Mouse (Mus musculus): ENCODE data around the gene Lacc1. TPM values are rescaled to one million over a fixed set of nuclear protein-coding genes. Genes with fewer than 3 reads are reported as not detected.
"Not testable (repeated sequence)": the region's sequence is repeated elsewhere in the genome, so short reads cannot be mapped to it uniquely, and the experiment has no call there.

The Lacc1 gene
- polyA plus RNA-seq, 1 experiment from 2014 or later: 3.7 TPM

DNA sequence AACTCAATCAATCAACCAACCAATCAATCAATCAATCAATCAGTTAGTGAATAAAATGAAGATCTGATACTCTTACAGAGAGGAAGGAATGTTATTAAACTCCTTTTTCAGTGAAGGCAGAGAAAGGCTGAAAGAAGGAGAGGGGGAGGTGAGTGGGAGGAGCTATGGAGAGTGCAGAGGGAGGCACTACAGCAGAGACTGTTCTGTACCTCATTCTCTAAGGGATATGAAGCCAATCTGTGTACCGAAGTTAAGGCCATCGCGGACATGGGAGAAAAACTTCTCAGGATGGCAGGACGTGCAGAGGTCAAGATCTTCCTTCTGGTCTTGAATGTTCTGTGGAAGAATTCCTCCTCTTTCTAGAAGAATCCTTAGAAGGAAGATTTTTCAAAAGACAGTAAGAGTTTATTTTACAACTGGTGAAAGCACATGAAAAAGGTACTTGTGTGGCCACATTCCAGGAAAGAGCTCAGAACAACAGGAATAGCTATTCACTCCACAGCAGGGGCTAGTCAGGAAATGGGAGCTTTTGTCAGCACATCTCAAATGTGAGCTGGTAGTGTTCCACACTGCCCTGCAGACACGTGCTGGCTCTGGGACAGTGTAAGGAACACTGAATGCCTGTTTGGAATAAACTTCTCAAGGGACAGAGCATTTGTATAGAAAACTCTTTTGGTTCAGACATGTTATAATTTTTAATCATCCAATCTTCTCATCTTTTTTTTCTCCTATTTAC lies 7.2 kb downstream of the Lacc1 start:
- no peak overlapping the region for H3K4me3 ChIP-seq
- no peak overlapping the region for H3K4me2 ChIP-seq (replicated peaks)
- 55% methylated on average over 5 of the region's 5 CpGs for WGBS
- no peak overlapping the region for H3K9ac ChIP-seq (replicated peaks)
- H3K4me1 ChIP-seq: no peaks in the 10 kb centered on the region
- H3K27me3 ChIP-seq: no peaks in the 10 kb centered on the region
- no peak overlapping the region for H3K27ac ChIP-seq (replicated peaks)
- H3K36me3 ChIP-seq: no peaks in the 10 kb centered on the region
- H3K9me3 ChIP-seq: no peaks in the 10 kb centered on the region
- no peak for ATAC-seq (ENCODE audit: low FRiP score, low read depth)

DNA sequence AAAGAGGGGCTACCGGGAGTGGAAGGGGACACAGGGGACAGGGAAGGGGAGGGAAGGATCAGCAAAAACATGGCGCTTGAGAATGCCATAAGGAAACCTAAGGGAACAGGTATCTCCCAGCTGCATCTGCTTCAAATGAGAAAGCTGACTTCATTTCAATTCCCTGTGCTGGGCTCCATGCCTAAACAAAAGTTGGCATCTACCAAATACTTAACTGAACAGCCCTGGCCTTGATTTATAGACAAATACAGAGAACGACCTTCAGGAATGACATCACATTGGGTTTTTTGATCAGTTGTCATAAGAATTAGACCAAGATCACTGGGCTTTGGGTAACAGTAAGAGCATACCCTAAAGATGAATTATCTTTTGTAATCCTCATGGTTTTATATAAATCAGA lies 12.2 kb downstream of the Lacc1 start:
- H3K9me3 ChIP-seq: no peaks in the 10 kb centered on the region
- no peak for ATAC-seq (ENCODE audit: low FRiP score, low read depth)
- no peaks in the 10 kb centered on the region for H3K36me3 ChIP-seq
- H3K27me3 ChIP-seq: no peaks in the 10 kb centered on the region
- no peak overlapping the region for H3K4me2 ChIP-seq (replicated peaks)
- H3K9ac ChIP-seq (replicated peaks): no peak overlapping the region
- 91% methylated on average over 3 of the region's 3 CpGs for WGBS
- no peak overlapping the region for H3K27ac ChIP-seq (replicated peaks)
- no peaks in the 10 kb centered on the region for H3K4me1 ChIP-seq
- H3K4me3 ChIP-seq: no peak overlapping the region

DNA sequence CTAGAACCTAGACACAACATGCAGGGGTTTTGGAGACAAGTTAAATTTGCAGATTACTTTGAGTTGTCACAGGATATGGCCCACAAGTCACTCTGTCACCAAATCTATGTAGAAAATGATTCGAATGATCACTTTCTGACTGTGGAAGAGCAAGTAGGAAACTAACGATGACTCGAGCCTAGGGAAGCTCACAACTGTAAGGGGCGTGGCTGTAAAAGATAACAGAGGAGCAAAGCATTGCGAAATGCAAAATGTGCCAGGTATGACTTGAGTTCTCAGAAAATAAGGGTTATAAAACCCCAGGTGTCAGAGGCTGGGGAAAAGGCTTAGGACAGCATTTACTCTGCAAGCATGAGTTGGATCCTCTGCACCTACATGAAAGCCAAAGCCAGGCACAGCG lies 19.5 kb downstream of the Lacc1 start:
- Histone ChIP-seq H3K9me3 (no peaks in the 10 kb centered on the region), H3K9ac (replicated peaks) (no peak overlapping the region), H3K36me3 (no peaks in the 10 kb centered on the region), H3K4me1 (no peaks in the 10 kb centered on the region), H3K4me2 (replicated peaks) (no peak overlapping the region), H3K27me3 (no peaks in the 10 kb centered on the region), H3K4me3 (no peak overlapping the region), H3K27ac (replicated peaks) (no peak overlapping the region)
- no peak for ATAC-seq (ENCODE audit: low FRiP score, low read depth)
- WGBS: 88% methylated on average over 6 of the region's 6 CpGs

DNA sequence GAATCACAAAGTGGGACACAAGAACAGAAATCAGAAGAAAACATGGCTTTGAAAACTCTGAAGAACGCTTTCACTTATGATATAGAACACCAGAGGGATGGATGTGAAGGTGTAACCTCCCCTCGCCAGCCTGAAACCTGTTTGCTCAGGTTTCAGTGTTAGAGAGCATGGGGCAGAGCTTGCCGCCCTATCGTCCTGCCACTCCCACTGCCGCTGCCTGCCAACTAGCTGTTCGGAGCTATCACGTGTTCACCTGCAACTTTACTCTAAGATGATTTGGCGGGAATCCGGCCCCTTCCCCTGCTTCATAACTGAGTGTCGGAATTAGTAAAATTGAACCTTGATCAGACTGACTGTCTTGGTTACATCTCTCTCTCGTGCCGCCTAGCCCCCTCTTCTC lies 19.9 kb downstream of the Lacc1 start:
- H3K4me2 ChIP-seq (replicated peaks); H3K36me3 ChIP-seq; H3K9me3 ChIP-seq; H3K4me3 ChIP-seq; H3K4me1 ChIP-seq; H3K27ac ChIP-seq (replicated peaks); H3K27me3 ChIP-seq; ATAC-seq (ENCODE audit: low FRiP score, low read depth); H3K9ac ChIP-seq (replicated peaks): not testable (repeated sequence)
- WGBS: 58% methylated on average over 12 of the region's 12 CpGs

DNA sequence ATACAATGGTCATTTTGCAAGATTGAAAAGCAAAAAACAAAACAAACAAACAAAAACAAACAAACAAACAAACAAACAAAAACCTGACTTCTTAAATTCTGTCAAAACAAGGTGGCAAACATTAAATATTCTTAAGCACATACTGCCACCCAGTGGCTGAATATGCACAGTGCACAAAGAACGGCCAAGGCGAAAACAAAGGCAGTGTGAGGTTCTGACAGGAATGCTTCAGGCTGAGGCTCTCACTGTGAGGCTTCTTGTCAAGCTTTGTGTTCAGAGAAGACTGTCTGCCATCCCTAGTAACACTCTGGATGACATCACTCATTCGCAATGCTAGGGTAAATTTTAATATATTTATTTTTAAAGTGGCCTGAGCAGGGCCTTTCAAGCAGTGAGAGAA lies 24.9 kb downstream of the Lacc1 start:
- no peak overlapping the region for H3K9ac ChIP-seq (replicated peaks)
- H3K27ac ChIP-seq (replicated peaks): no peak overlapping the region
- no peaks in the 10 kb centered on the region for H3K27me3 ChIP-seq
- H3K9me3 ChIP-seq: no peaks in the 10 kb centered on the region
- 8% methylated on average over 3 of the region's 3 CpGs for WGBS
- H3K4me3 ChIP-seq: no peak overlapping the region
- no peaks in the 10 kb centered on the region for H3K36me3 ChIP-seq
- ATAC-seq (ENCODE audit: low FRiP score, low read depth): peak; percentile 63; the same call in 1 of the 2 replicates
- no peak overlapping the region for H3K4me2 ChIP-seq (replicated peaks)
- no peaks in the 10 kb centered on the region for H3K4me1 ChIP-seq

DNA sequence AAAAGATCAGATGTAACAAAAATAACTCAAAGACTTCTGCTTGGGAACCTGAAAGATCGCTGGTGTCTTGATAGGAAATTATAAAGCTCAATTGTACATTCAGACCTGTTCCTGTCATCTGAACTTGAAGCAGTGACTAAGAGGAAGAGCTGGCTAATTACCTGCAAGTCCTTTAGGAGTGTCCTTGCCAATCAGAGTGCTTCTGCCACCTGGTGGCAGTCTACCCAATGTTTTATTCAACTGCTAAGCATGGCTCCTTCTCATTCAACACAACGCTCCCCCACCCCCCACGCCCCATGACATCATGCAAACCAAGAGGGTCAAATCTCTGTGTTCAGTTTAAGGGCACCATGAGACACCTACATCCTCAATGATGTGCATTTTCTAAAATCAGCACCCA lies 28.5 kb downstream of the Lacc1 start:
- no peak overlapping the region for H3K4me3 ChIP-seq
- H3K4me1 ChIP-seq: no peaks in the 10 kb centered on the region
- no peaks in the 10 kb centered on the region for H3K36me3 ChIP-seq
- 12% methylated on average over 3 of the region's 3 CpGs for WGBS
- H3K27ac ChIP-seq (replicated peaks): no peak overlapping the region
- no peaks in the 10 kb centered on the region for H3K27me3 ChIP-seq
- no peak overlapping the region for H3K9ac ChIP-seq (replicated peaks)
- no peak overlapping the region for H3K4me2 ChIP-seq (replicated peaks)
- ATAC-seq (ENCODE audit: low FRiP score, low read depth): peak; percentile 62; the same call in 1 of the 2 replicates
- H3K9me3 ChIP-seq: no peaks in the 10 kb centered on the region

DNA sequence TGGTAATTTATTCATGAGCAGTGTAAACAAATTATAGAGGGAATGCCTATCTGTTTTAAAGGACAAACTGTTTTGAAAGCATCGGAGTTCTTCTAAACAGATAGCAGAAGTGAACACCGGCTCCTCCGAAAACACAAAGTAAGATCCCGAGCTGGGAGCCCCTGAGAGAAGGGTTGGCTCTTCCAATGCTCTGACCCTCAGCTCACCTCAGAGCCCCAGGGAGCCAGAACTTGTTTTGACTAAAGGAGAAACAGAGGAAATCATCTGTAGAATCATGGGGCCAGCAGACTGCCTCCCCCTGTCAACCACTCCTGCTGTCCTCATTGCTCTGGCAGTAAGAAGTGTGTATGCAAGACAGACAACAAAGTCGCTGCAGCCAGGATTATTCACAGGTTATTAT lies 31.1 kb downstream of the Lacc1 start:
- no peak overlapping the region for H3K4me3 ChIP-seq
- no peaks in the 10 kb centered on the region for H3K36me3 ChIP-seq
- H3K4me1 ChIP-seq: no peaks in the 10 kb centered on the region
- H3K27me3 ChIP-seq: no peaks in the 10 kb centered on the region
- WGBS: 64% methylated on average over 5 of the region's 5 CpGs
- H3K4me2 ChIP-seq (replicated peaks): no peak overlapping the region
- H3K9me3 ChIP-seq: no peaks in the 10 kb centered on the region
- ATAC-seq (ENCODE audit: low FRiP score, low read depth): no peak
- H3K27ac ChIP-seq (replicated peaks): no peak overlapping the region
- H3K9ac ChIP-seq (replicated peaks): no peak overlapping the region

DNA sequence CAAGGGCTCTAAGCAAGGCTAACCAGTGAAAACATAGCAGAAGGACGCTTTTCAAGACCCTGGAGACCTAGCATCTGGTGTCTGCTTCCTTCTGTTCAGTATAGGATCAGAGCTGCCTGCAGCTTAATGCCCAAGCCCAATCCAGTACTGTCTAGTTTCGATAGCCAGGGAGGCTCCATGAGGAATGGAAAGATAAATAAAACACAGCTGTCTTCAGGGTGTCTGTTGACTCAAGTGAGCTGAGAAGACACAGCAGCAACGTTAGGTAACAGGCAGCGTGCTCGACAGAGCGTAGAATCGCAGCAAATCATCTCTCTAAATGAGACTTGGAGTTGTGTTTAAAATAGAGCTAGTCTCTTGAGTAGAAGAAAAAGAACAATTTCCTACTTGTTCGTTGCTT lies 32.0 kb downstream of the Lacc1 start:
- 67% methylated on average over 8 of the region's 8 CpGs for WGBS
- H3K36me3 ChIP-seq: no peaks in the 10 kb centered on the region

DNA sequence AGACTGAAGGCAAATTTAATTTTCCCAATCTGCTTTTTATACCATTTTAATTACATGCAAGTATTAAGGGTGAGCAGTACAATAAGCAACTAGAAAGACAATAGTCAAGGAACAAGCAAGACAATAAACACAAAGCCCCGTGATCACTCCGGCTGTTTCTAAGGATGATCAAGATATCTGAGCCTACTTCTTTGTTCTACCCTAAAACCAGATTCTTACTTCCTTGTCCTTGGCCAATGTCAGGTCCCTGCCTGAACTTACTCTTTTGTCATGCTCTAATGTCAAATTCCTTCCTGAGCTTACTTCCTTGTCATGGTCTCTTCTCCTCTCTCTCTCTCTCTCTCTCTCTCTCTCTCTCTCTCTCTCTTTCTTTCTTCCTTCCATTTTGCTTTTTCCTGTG lies 46.4 kb downstream of the Lacc1 start:
- not testable (repeated sequence) for H3K9me3 ChIP-seq; H3K36me3 ChIP-seq; H3K27ac ChIP-seq (replicated peaks); H3K9ac ChIP-seq (replicated peaks); H3K4me1 ChIP-seq; H3K27me3 ChIP-seq; H3K4me2 ChIP-seq (replicated peaks); H3K4me3 ChIP-seq; ATAC-seq (ENCODE audit: low FRiP score, low read depth)
- WGBS: 87% methylated on average over 2 of the region's 2 CpGs

More for the DNA sequence above, 32.0 kb downstream of the Lacc1 start:
- H3K4me2 ChIP-seq (replicated peaks): no peak overlapping the region
- H3K9me3 ChIP-seq: no peaks in the 10 kb centered on the region
- no peak overlapping the region for H3K4me3 ChIP-seq
- no peak for ATAC-seq (ENCODE audit: low FRiP score, low read depth)
- no peaks in the 10 kb centered on the region for H3K4me1 ChIP-seq
- no peaks in the 10 kb centered on the region for H3K27me3 ChIP-seq
- no peak overlapping the region for H3K27ac ChIP-seq (replicated peaks)
- no peak overlapping the region for H3K9ac ChIP-seq (replicated peaks)

DNA sequence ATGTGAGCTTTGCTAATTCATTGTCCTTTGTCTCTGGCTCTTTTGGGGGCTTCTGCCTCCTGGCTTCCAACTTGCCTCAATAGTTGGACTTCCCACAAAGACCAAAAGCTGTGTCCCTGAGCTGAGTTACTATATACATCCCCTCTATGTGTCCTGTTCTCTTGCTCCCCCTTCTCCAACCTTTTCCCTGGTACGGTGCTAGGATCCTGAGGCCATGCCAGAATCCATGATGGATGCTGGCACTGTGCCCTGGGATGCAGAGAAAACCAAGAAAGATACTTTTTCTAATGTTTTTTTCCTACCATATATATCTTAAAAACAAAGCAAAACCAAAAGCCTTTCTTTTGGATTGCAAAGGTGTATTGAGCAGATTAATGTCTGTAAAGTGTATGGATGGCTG lies 54.9 kb downstream of the Lacc1 start:
- Histone ChIP-seq H3K4me2 (replicated peaks) (no peak overlapping the region), H3K27ac (replicated peaks) (no peak overlapping the region), H3K9ac (replicated peaks) (no peak overlapping the region), H3K4me1 (no peaks in the 10 kb centered on the region), H3K9me3 (no peaks in the 10 kb centered on the region), H3K27me3 (no peaks in the 10 kb centered on the region), H3K4me3 (no peak overlapping the region), H3K36me3 (no peaks in the 10 kb centered on the region)
- ATAC-seq (ENCODE audit: low FRiP score, low read depth): no peak
- 70% methylated on average over 1 of the region's 1 CpGs for WGBS

DNA sequence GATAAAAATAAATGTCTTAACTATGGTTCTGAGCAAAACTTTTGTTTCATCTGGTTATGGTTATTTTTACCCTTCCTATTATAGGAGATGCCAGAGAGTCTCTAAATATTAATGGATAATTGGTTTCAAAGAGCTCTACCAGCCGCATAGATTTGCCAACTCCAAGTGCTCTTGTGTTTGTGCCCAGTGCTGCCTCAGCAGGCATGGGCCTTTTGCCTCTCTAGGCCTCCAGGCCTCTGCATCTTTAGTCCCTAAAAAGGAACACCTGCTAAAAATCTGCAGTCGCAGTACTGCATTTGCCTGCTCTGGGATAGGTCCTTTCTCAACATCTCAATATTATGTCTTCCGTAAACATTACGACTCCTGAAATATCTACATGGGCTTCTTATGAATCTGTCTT lies 55.5 kb downstream of the Lacc1 start:
- 95% methylated on average over 4 of the region's 4 CpGs for WGBS
- no peak overlapping the region for H3K4me2 ChIP-seq (replicated peaks)
- no peak overlapping the region for H3K9ac ChIP-seq (replicated peaks)
- H3K4me3 ChIP-seq: no peak overlapping the region
- no peak overlapping the region for H3K27ac ChIP-seq (replicated peaks)
- H3K9me3 ChIP-seq: no peaks in the 10 kb centered on the region
- ATAC-seq (ENCODE audit: low FRiP score, low read depth): no peak
- H3K36me3 ChIP-seq: no peaks in the 10 kb centered on the region
- H3K27me3 ChIP-seq: no peaks in the 10 kb centered on the region
- no peaks in the 10 kb centered on the region for H3K4me1 ChIP-seq

DNA sequence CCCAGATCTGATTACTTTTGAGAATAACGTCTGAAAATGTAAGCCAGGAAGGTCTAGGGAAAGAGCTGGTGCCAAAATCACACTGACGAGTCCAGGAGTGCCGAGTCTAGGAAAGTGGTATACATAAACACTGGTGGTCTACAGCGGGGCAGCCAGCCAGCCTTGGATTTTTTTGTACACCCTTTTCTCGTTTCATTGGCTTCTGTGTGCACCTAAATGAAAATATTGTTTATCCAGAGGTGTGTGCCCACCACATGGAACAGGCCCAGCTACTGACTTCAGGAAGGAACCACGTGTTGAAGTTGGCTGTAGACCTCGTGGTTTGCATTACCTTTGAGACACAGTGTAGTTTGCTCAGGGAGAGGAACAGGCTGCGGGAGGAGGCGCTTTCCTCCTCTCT lies 57.1 kb downstream of the Lacc1 start:
- no peak overlapping the region for H3K27ac ChIP-seq (replicated peaks)
- H3K27me3 ChIP-seq: no peaks in the 10 kb centered on the region
- WGBS: 82% methylated on average over 9 of the region's 9 CpGs
- H3K36me3 ChIP-seq: no peaks in the 10 kb centered on the region
- no peak overlapping the region for H3K4me3 ChIP-seq
- no peaks in the 10 kb centered on the region for H3K4me1 ChIP-seq
- ATAC-seq (ENCODE audit: low FRiP score, low read depth): no peak
- H3K9me3 ChIP-seq: no peaks in the 10 kb centered on the region
- no peak overlapping the region for H3K4me2 ChIP-seq (replicated peaks)
- no peak overlapping the region for H3K9ac ChIP-seq (replicated peaks)
